Mouse (Mus musculus) left cerebral cortex, adult 8-10 months (tissue): ENCODE measurements around the gene Slc43a2. TPM values are rescaled to one million over a fixed set of nuclear protein-coding genes. Genes with fewer than 3 reads are reported as not detected.

Source experiments
- DNase-seq, 2 experiments: peaks; one replicate each; pipeline ENCODE4 v3.0.0; 2022; ENCODE audit warnings: low spot score in 2 of 2
- total RNA-seq, 4 experiments: library from RNA; stranded (reverse); gene quantifications; 2 replicates each; pipeline ENCODE4 v1.2.4; 2022

The Slc43a2 gene
- total RNA-seq, 4 experiments from 2014 or later = 45.5 to 58.2 (median 52.2) TPM

DNA sequence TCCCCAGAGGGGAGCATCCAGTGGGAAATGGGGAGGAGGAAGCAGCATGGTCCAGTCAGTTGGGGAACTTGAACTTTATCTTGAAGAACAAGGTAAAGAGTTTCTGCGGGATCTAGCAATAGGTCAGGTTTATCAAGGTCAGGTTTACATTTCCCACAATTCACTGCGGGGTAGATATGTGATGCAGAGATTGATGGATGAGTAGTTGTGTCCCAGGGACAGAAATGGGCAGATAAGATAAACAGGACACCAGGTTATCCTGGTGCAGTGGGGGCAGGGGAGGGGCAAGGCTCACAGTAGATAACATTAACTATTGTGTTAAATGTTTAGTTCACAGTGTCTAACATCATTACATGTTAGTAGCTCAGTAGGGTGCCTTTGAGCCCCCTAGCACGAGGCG lies 1.7 kb upstream of the Slc43a2 start:
- no peak for DNase-seq

GRCm38 (mm10) chr11:75530325-75530724 lies 1.2 kb upstream of the Slc43a2 start:
- DNase-seq = peak; percentile 81 to 100

DNA sequence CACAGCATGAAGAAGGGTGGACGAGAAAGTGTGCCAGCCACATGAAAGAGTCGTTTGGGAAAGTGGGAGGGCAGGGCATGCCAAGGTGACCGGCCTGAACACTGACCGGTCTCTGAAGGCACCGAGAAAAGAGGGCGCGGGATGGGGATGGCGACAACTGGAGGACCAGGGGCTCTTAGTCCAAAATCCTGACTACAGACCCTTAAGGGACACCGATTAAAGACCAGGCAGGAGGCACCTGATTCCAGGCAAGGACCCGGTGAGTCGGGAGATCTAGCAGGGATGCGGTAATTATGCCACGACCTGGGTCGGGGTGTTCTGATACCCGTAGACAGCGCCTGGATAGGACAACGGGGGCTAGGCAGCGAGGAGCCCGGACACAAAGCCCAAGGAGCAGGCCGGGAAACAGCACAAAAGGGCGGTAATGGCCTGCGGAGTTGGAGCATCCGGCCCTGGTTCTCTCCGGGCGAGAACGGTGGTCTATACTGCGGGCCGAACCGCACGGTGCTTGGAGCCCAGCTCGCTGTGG lies 585 bp upstream of the Slc43a2 start:
- no peak for DNase-seq

GRCm38 (mm10) chr11:75532340-75533277 lies 1.1 kb downstream of the Slc43a2 start:
- DNase-seq = peak in 1 of 2 experiments; percentile 57

- no peak for DNase-seq
Measured at GRCm38 (mm10) chr11:75533314-75534015, 2.0 kb downstream of the Slc43a2 start.

GRCm38 (mm10) chr11:75534286-75535033 lies 3.0 kb downstream of the Slc43a2 start:
- no peak for DNase-seq

GRCm38 (mm10) chr11:75535106-75535795 lies 3.8 kb downstream of the Slc43a2 start:
- no peak for DNase-seq

DNA sequence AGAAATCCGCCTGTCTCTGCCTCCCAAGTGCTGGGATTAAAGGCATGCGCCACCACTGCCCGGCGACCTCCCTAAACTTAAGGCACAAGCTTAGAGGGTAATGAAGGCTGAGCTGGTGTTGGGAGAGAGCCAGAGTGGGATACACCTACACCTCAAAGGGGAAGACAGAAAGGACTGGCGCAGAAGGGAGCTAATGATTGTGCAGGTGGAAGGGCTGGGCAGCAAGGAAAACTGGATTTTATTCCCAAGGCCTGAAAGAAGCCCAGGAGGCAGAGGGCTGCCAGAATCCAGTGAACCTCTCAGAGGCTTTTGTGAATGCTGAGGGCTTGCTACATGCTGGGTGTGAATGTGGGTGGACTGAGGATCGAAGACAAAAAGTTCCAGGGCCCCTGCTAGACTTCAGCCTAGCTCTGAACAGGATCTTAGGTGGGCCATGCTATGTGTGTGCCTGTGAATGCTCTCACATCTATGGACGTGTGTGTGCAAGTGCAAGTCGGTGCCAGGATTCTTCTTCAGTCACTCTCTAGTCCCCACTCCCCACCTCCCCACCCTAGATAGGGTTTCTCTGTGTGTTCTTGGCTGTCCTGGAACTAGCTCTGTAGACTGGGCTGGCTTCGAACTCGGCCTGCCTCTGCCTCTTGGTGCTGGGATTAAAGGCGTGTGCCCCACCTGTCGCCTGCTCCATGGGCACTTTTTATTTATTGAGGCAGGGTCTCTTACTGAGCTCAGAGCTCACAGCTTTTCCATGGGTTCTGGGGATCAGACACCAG lies 4.9 kb downstream of the Slc43a2 start:
- no peak for DNase-seq

DNA sequence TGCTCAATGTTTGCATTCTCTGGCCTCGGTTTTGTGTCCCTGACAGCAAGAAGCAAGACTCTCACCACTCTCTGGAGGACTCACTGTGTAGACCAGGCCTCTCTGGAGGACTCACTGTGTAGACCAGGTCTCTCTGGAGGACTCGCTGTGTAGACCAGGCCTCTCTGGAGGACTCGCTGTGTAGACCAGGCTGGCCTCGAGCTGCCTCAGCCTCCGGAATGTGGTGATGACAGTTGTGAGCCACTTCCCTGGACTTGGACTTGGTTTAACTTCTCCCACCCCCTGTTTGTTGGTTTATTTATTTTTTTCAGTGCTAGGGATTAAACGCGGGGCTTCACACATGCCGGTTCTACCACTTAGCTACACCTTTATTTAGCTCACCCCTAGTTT lies 5.5 kb downstream of the Slc43a2 start:
- no peak for DNase-seq

- no peak for DNase-seq
Measured at GRCm38 (mm10) chr11:75537491-75538183, 6.1 kb downstream of the Slc43a2 start.

DNA sequence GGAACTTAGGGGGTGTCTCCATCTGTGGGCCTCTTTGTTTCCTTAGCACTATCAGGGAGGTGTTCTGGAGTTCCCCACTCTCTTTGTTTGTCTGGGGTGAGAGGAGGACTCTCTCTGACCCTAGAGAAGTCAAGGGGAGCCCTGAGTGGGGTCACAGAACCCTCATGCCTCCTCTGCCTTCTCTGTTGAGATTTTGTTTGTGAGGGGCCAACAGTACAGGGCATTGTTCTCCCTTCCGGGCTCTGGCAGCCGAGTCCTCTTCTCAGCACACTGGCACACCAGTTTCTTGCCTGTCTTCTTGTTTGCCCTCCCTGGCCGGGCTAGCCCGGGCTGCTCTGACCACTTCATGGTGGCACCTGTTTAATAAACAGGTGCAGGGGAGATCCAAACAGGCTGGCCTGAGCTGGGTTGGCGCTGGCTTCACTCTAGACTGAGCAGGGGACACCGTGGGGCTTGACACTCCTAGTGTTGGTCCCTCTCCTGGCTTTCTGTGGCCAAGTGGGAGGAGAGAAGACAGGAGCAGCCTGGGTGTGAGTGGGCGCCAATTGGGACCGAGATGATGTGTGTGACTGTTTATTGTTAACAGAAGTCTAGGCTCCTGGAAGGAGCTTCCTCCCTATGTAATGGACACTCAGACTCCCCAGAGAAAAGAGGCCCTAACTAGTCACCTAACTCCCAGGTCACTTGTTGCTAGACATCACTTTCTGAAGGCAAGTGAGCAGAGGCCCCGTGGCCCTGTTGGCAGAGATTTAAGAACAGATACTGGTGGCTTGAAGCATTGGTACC lies 6.9 kb downstream of the Slc43a2 start:
- DNase-seq = no peak

DNA sequence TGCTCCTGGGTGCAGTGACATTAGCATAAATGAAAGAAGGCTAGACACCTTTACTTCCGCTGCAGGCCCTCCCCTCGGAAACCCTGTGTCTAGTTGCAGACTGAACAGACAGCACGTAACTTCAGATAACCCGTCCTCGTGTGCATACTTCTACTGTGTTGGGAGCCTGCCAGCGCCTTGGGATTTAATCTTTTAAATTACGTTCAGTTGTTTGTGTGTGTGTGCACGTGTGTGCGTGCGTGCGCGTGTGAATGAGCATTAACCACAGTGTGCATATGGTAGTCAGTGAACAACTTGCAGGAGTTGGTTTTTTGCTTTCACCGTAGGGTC lies 7.4 kb downstream of the Slc43a2 start:
- DNase-seq = no peak

GRCm38 (mm10) chr11:75540209-75540608 lies 8.7 kb downstream of the Slc43a2 start:
- no peak for DNase-seq

DNA sequence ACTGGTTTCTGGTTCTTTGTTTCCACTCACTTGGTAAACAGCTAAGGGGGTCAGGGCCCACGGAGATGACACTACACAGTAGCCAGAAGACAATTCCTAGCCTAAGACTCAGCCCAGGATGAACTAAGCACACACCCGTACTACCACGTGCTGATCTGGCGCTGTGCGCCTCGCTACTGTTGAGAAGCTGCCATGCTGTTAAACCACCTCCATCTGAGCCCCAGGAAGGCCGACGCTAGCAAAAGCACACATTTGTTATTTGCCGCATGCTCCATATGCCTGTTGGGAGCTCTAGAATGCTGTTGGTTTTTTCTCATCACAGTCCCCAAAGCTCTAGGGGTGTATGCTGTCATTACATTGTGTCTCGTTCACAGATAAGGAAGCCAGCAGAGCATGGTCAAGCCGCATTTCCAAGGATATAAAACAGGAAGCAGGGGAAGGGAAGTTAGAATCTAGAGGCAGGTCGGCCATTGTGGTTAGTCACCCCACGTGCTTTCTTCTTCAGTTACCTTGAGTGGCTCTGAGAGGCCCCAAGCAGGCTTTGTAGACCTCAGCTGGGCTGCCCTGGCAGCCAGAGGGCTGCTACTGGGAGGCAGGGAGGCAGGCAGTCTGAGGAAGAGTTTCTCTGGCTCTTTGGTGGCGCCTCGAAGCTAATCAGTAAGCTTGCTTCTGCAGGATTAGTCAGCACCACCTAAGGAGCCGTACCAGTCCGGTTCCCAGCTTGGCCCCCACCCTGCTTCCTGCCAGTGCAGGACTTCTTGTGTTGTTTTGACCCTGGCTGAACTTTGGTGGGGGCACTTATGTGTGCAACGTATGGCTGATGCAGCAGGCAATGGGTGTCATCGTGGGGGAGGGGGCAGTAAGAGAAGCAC lies 9.5 kb downstream of the Slc43a2 start:
- no peak for DNase-seq

- no peak for DNase-seq
Measured at GRCm38 (mm10) chr11:75544713-75545112, 13.2 kb downstream of the Slc43a2 start.

GRCm38 (mm10) chr11:75546057-75546456 lies 14.6 kb downstream of the Slc43a2 start:
- no peak for DNase-seq

GRCm38 (mm10) chr11:75549658-75550111 lies 18.2 kb downstream of the Slc43a2 start:
- DNase-seq = no peak
